Mouse (Mus musculus) lung, embryonic 16.5 days (tissue): ENCODE measurements around the gene Baiap2l2. TPM values are rescaled to one million over a fixed set of nuclear protein-coding genes. Genes with fewer than 3 reads are reported as not detected.
"Not testable (repeated sequence)": the region's sequence is repeated elsewhere in the genome, so short reads cannot be mapped to it uniquely, and the experiment has no call there.

Source experiments
- ATAC-seq: fragments of 200-750 bp; cut with Nextera tagmentation; 2 replicates; pipeline ENCODE4 v1.8.0; 2017; ENCODE audit warnings: low read depth, mild to moderate bottlenecking, moderate library complexity
- H3K27ac ChIP-seq: fragments of 300-500 bp; sonication (generic); 2 replicates; pipeline ENCODE4 v1.5.1; 2014; ENCODE audit warnings: mild to moderate bottlenecking, control low read depth, low read length
- H3K27me3 ChIP-seq: fragments of 300-500 bp; sonication (generic); 2 replicates; pipeline ENCODE4 v1.6.1; 2014; ENCODE audit warnings: low read depth, low read length, mixed read lengths; ENCODE audit not compliant: control insufficient read depth, insufficient read depth
- H3K36me3 ChIP-seq: fragments of 300-500 bp; sonication (generic); 2 replicates; pipeline ENCODE4 v1.6.1; 2014; ENCODE audit warnings: low read length; ENCODE audit not compliant: control insufficient read depth, insufficient read depth
- H3K4me1 ChIP-seq: fragments of 300-500 bp; sonication (generic); replicated peaks from 2 replicates; pipeline ENCODE4 v1.6.1; 2014; ENCODE audit warnings: low read length, mixed read lengths; ENCODE audit not compliant: control insufficient read depth, insufficient read depth
- H3K4me2 ChIP-seq: fragments of 300-500 bp; sonication (generic); 2 replicates; pipeline ENCODE4 v1.6.1; 2014; ENCODE audit warnings: low read depth, low read length, control low read depth
- H3K4me3 ChIP-seq: fragments of 300-500 bp; sonication (generic); 2 replicates; pipeline ENCODE4 v1.5.1; 2014; ENCODE audit warnings: mild to moderate bottlenecking, low read length, control low read depth
- H3K9ac ChIP-seq: fragments of 300-500 bp; sonication (generic); 2 replicates; pipeline ENCODE4 v1.6.1; 2014; ENCODE audit warnings: low read length, control low read depth
- H3K9me3 ChIP-seq: fragments of 300-500 bp; sonication (generic); 2 replicates; pipeline ENCODE4 v1.6.1; 2016; ENCODE audit warnings: low read length; ENCODE audit not compliant: control insufficient read depth
- WGBS: fragments of 180-500 bp; shearing (Covaris S2); extraction: QIAGEN DNeasy Blood & Tissue Kit; methylation state at CpG from one replicate; pipeline ENCODE4 v1.1.7; 2014; 5-methylcytosine and 5-hydroxymethylcytosine counted together
- polyA plus RNA-seq: library from polyadenylated mRNA; unstranded; fragments of >200 nt; fragmentation: Nextera tagmentation; extraction: Ambion mirVana; gene quantifications from 2 replicates; pipeline ENCODE4 v1.2.1, GENCODE M21; 2015

Gene Baiap2l2
- polyA plus RNA-seq, 1 experiment from 2014 or later, result 4.1 TPM

DNA sequence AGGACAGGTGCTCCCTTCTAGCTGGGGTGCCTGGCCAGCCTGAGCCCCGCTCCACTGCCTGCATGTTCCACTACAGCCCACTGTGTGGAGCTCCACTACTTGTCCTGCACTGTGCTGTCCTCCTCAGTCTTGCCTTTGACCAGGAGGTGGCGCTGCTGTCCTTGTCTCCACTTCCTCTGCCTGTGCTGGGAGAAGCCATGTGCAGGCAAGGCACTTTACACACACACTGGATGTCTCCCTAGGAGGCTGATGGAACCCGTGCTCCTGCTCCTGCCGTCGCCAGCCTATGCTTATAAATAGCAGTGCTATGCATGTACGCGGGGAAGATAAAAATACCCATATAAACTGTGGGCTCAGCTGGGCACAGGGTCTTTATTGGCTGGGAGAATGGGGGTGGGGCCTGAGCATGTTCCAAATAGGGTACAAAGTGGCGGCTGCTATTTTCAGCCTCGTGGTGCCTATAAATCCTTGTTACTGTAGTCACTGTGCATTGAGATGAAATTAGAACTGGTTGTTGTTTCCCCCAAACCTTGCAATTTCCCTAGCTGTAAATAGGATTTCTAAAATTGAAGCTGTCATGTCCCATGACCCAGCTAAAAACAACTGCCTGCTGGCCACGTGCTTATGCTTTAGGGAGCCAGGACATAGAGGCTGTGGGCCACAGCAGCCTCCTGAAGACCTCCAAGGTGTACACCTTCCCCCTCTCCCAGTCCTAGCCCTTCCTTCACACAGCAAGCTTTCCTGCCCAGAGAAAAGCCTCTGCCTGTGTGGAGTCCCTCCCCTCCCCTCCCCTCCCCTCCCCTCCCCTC lies 41.9 kb downstream of the Baiap2l2 start:
- Histone ChIP-seq H3K4me3 (no peak overlapping the region), H3K4me1 (peaks cover 9% of the 10 kb centered on the region; the same call in 1 of the 2 replicates), H3K9ac (no peak overlapping the region), H3K36me3 (peaks cover 23% of the 10 kb centered on the region), H3K4me2 (no peak overlapping the region), H3K27ac (peak overlapping the region; percentile 23), H3K27me3 (no peaks in the 10 kb centered on the region), H3K9me3 (no peaks in the 10 kb centered on the region)
- peak; percentile 97 for ATAC-seq
- 13% methylated on average over 10 of the region's 10 CpGs for WGBS

DNA sequence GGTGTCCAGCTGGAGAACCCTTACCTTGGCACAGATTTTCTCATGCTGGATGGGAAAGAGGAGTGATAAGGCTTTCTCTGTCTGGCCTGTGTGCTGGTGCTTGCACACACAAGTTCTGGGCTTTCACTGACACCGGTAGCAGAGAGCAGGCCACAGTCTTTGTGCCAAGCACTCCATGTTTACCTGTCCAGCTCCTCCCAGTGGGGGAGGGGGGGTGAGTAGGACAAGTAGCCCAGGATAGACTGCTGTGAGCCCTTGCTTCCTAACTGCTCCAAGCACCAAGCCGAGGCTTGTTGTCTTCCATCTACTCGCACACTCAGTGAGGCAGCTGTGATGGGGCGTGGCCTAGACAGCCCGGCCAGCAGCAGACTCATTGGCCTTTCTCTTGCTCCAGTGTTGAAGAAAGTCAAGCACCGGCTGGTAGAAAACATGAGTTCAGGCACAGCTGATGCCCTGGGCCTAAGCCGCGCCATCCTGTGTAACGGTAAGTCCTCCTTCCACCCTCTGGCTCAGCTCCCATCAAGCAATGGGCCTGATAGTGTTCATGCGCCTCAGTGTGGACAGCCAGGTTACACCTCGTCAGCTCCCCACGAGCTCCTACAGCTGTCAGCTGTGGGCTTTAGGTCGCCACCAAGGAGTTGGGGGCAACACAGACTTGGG lies 42.6 kb downstream of the Baiap2l2 start:
- no peak overlapping the region for H3K4me2 ChIP-seq
- peaks cover 9% of the 10 kb centered on the region; the same call in 1 of the 2 replicates for H3K4me1 ChIP-seq
- peak; percentile 35 for ATAC-seq
- no peak overlapping the region for H3K4me3 ChIP-seq
- H3K9ac ChIP-seq, result no peak overlapping the region
- no peaks in the 10 kb centered on the region for H3K27me3 ChIP-seq
- 69% methylated on average over 13 of the region's 13 CpGs for WGBS
- H3K36me3 ChIP-seq, result peaks cover 23% of the 10 kb centered on the region
- no peaks in the 10 kb centered on the region for H3K9me3 ChIP-seq
- no peak overlapping the region for H3K27ac ChIP-seq

DNA sequence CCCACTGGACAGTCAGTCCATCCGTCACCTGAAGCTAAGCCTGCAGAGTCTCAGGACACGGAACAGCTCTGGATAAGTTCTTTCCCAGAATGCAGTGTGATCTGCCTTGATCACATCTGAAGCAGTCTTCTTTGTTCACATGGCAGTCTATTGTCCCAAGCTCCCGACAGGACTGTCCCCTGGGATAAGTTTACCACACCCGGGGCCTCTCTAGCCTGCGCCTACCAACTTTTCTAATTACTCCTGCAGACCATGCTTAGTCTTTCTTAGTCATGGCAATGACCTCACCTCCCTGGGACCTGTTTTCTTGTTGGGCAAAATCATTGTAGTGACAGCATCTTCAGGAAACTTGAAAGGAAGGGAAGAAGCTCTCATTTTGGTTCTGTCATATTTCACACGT lies 47.3 kb downstream of the Baiap2l2 start:
- Histone ChIP-seq H3K4me2 (no peak overlapping the region), H3K4me3 (no peak overlapping the region), H3K9me3 (no peaks in the 10 kb centered on the region), H3K9ac (no peak overlapping the region), H3K4me1 (no peaks in the 10 kb centered on the region), H3K27ac (no peak overlapping the region), H3K36me3 (peaks cover 25% of the 10 kb centered on the region), H3K27me3 (no peaks in the 10 kb centered on the region)
- no peak for ATAC-seq
- WGBS, result 85% methylated on average over 6 of the region's 6 CpGs

DNA sequence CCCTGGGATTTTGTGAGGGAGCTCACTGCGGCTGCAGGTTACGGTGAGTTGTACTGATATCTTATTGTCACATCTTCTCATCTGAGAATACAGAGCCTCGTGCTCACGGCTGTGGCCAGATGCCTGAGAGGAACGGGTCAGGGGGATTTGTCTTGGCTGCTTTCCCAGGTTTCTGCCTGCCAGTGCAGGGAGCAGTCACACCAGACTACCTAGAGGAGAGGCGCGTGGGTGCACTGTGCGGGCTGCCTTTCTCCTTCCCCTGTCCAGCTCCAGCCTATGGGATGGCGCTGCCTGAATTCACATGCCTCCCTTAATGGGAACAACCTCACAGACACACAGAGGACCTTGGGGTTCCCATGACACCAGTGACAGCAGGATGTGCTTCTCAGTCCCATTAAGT lies 50.1 kb downstream of the Baiap2l2 start:
- no peak for ATAC-seq
- 58% methylated on average over 9 of the region's 9 CpGs for WGBS
- H3K36me3 ChIP-seq, result peaks cover 11% of the 10 kb centered on the region; the same call in 1 of the 2 replicates
- H3K9ac ChIP-seq, result no peak overlapping the region
- no peaks in the 10 kb centered on the region for H3K4me1 ChIP-seq
- no peak overlapping the region for H3K4me3 ChIP-seq
- H3K27me3 ChIP-seq, result no peaks in the 10 kb centered on the region
- H3K4me2 ChIP-seq, result no peak overlapping the region
- no peak overlapping the region for H3K27ac ChIP-seq
- H3K9me3 ChIP-seq, result no peaks in the 10 kb centered on the region

DNA sequence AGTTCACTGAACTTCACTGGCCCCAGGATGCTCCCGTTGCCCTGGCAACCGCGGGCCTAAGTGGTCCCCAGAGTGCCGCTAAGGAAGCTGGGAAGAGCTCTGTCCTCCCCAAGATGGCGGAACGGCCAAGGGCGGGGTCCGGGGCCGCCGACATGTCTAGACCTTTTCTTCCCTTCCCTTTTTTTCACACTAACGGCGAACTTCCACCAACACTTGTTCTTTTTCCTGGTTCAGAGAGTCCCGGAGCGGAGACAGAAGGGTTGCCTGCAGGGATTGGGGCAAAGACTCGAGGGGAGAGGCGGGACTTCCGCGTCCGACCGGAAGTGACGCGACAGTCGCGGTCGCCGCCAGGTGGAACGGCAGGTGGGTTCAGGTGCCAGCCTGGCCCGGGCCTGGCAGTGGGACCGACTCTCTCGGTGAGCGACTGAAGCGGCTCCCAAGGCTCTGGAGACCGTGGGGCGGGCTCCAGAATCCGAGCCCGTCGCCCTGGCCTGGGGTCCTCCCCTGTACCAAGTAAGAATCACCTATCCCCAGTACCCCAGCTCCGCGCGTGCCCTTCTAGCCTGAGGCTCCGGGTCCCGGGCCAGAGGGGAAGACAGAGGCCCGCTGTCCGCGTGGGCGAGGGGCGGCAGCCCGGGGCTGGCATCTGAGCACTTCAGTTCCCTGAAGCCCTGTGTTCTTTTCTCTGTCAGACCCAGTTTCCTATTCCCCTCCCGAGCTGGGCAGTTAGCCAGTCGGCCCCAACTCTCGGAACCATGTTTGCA lies 56.1 kb downstream of the Baiap2l2 start, which contains the start of the genes Pick1 and Gm49486:
Gene Pick1, plus strand, starts transcription at position 116 of the 764 bp plus-strand sequence.
Gene Gm49486, plus strand, starts transcription at position 334 of the 764 bp plus-strand sequence.
- Histone ChIP-seq H3K9me3 (no peaks in the 10 kb centered on the region), H3K9ac (peak within 1 kb of the TSS; percentile 77), H3K36me3 (no peaks in the 10 kb centered on the region), H3K27ac (peak within 1 kb of the TSS; percentile 95), H3K4me1 (peaks cover 5% of the 10 kb centered on the region; the same call in 1 of the 2 replicates), H3K27me3 (no peaks in the 10 kb centered on the region), H3K4me2 (peak within 1 kb of the TSS; percentile 78), H3K4me3 (peak within 1 kb of the TSS; percentile 67)
- peak; percentile 87 for ATAC-seq
- WGBS, result under 1% methylated on average over 51 of the region's 51 CpGs

DNA sequence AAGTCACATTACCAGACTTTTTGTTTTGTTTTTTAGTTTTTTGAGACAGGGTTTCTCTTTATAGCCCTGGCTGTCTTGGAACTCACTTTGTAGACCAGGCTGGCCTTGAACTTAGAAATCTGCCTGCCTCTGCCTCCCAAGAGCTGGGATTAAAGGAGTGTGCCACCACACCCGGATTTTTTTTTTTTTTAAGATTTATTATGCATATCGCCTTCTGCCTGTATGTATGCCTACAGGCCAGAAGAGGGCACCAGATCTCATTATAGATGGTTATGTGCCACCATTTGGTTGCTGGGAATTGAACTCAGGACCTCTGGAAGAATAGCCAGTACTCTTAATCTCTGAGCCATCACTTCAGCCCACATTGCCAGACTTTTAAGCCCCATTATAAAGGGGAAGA lies 59.6 kb downstream of the Baiap2l2 start:
- WGBS, result 64% methylated on average over 2 of the region's 2 CpGs
- ATAC-seq, H3K27ac ChIP-seq, H3K36me3 ChIP-seq, H3K9me3 ChIP-seq, H3K4me1 ChIP-seq, H3K4me3 ChIP-seq, H3K27me3 ChIP-seq, H3K9ac ChIP-seq, H3K4me2 ChIP-seq: not testable (repeated sequence)

DNA sequence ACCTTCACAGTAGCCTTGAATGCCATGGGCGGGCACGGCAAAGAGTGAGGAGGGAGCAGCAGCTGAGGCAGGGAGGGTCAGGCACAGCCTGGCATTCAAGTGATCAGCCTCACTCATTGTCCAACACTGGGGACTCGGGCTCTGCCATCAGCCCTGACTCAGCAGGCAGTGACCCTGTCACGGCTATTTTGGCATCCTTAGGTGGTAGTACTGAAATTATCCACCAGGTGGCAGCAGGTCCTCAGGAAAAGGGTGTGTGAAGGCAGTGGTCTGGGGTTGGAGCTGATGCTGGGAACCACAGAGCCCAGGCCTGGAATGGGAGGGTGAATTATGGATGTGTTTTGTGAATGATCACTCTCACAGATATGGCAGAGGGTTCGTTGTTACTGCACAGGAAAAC lies 60.7 kb downstream of the Baiap2l2 start:
- no peak overlapping the region for H3K4me3 ChIP-seq
- peaks cover 1% of the 10 kb centered on the region; the same call in 1 of the 2 replicates for H3K4me1 ChIP-seq
- H3K4me2 ChIP-seq, result no peak overlapping the region
- H3K9ac ChIP-seq, result no peak overlapping the region
- H3K27me3 ChIP-seq, result no peaks in the 10 kb centered on the region; the same call in 1 of the 2 replicates
- H3K9me3 ChIP-seq, result no peaks in the 10 kb centered on the region
- ATAC-seq, result peak; percentile 50
- no peaks in the 10 kb centered on the region for H3K36me3 ChIP-seq
- WGBS, result 12% methylated on average over 5 of the region's 5 CpGs
- no peak overlapping the region for H3K27ac ChIP-seq

DNA sequence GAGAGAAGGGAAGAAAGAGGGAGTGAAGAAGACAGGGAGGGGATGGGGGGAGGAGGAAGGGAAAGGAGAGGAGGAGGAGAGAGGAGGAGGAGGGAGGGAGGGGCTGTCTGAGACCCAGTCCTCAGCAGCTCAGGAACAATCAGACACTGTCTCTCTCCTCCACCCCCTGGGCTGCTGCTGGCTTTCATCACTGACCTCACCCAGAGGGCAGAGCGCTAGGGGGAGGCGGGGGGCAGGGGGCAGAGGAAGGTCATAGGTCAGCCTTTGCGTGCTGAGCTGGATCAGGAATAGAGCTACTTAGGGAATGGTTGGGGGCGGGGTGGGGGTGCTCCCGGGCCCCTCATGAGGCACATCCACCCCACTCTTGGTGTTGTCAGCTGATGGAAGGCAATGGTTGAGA lies 61.7 kb downstream of the Baiap2l2 start:
- no peaks in the 10 kb centered on the region; the same call in 1 of the 2 replicates for H3K27me3 ChIP-seq
- no peak overlapping the region for H3K9ac ChIP-seq
- no peaks in the 10 kb centered on the region for H3K9me3 ChIP-seq
- no peak overlapping the region for H3K4me2 ChIP-seq
- H3K4me1 ChIP-seq, result no peaks in the 10 kb centered on the region
- ATAC-seq, result no peak
- no peak overlapping the region for H3K4me3 ChIP-seq
- no peaks in the 10 kb centered on the region for H3K36me3 ChIP-seq
- 14% methylated on average over 5 of the region's 5 CpGs for WGBS
- H3K27ac ChIP-seq, result no peak overlapping the region

DNA sequence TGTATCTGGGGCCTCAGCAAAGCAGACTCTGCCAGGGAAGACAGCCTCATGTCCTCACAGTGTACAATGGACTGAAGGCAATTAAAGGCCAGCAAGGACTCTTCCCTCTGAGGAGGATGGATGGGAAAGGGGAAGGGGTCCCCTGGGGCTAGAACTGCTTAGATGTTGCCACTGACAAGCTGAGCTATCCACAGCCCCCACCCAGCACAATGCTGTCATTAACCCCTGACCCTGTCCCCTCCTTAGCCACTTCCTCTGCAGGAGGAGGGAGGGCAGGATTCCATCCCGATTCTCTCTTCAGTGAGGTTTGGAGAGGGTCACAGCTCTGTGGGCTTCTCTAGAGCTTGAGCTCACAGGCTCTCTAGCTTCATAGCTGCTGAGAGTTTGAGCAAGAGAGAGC lies 65.8 kb downstream of the Baiap2l2 start:
- 0 out of 2 replicates have a peak, but pooled peaks have one; percentile 23 for ATAC-seq
- H3K27me3 ChIP-seq, result no peaks in the 10 kb centered on the region; the same call in 1 of the 2 replicates
- H3K9ac ChIP-seq, result no peak overlapping the region

More for the DNA sequence above, 65.8 kb downstream of the Baiap2l2 start:
- no peaks in the 10 kb centered on the region for H3K36me3 ChIP-seq
- WGBS, result 0% methylated on average over 1 of the region's 1 CpGs
- no peak overlapping the region for H3K4me2 ChIP-seq
- no peak overlapping the region for H3K27ac ChIP-seq
- no peak overlapping the region for H3K4me3 ChIP-seq
- H3K9me3 ChIP-seq, result no peaks in the 10 kb centered on the region
- no peaks in the 10 kb centered on the region for H3K4me1 ChIP-seq
